Mouse (Mus musculus) midbrain, embryonic 13.5 days (tissue): Measurements from ENCODE around the gene Wbp2nl. TPM values are rescaled to one million over a fixed set of nuclear protein-coding genes. Genes with fewer than 3 reads are reported as not detected.

Experiments
- ATAC-seq: fragments of 200-750 bp; cut with Nextera tagmentation; 2 replicates; pipeline ENCODE4 v1.8.0; 2017; ENCODE audit warnings: mild to moderate bottlenecking, moderate TSS enrichment, moderate library complexity
- H3K27ac ChIP-seq: fragments of 300-500 bp; sonication (generic); 2 replicates; pipeline ENCODE4 v1.5.1; 2015; ENCODE audit warnings: inconsistent platforms, mild to moderate bottlenecking, moderate library complexity
- H3K27me3 ChIP-seq: fragments of 300-500 bp; sonication (generic); 2 replicates; pipeline ENCODE4 v1.6.1; 2015; ENCODE audit warnings: mild to moderate bottlenecking, inconsistent platforms
- H3K36me3 ChIP-seq: fragments of 300-500 bp; sonication (generic); 2 replicates; pipeline ENCODE4 v1.6.1; 2015; ENCODE audit warnings: mild to moderate bottlenecking, inconsistent platforms
- H3K4me1 ChIP-seq: fragments of 300-500 bp; sonication (generic); replicated peaks from 2 replicates; pipeline ENCODE4 v1.6.1; 2015; ENCODE audit warnings: inconsistent platforms
- H3K4me2 ChIP-seq: fragments of 300-500 bp; sonication (generic); replicated peaks from 2 replicates; pipeline ENCODE4 v1.6.1; 2015; ENCODE audit warnings: moderate library complexity, mild to moderate bottlenecking, inconsistent platforms
- H3K4me3 ChIP-seq: fragments of 300-500 bp; sonication (generic); replicated peaks from 2 replicates; pipeline ENCODE4 v1.5.1; 2015; ENCODE audit warnings: mild to moderate bottlenecking, inconsistent platforms
- H3K9ac ChIP-seq: fragments of 300-500 bp; sonication (generic); replicated peaks from 2 replicates; pipeline ENCODE4 v1.6.1; 2015; ENCODE audit warnings: mild to moderate bottlenecking, inconsistent platforms
- H3K9me3 ChIP-seq: fragments of 300-500 bp; sonication (generic); 2 replicates; pipeline ENCODE4 v1.6.1; 2016; ENCODE audit warnings: mild to moderate bottlenecking, inconsistent platforms
- WGBS: fragments of 180-500 bp; shearing (Covaris S2); methylation state at CpG from one replicate; pipeline ENCODE4 v1.1.7; 2015; 5-methylcytosine and 5-hydroxymethylcytosine counted together
- polyA plus RNA-seq: library from polyadenylated mRNA; unstranded; fragments of >200 nt; fragmentation: Nextera tagmentation; extraction: Ambion mirVana; gene quantifications from 2 replicates; pipeline ENCODE4 v1.2.1, GENCODE M21; 2015

Gene Wbp2nl
- polyA plus RNA-seq, 1 experiment from 2014 or later = not detected

GRCm38 (mm10) chr15:82274927-82275901 lies 23.5 kb upstream of the Wbp2nl start:
- Histone ChIP-seq H3K4me3 (peak overlapping the region; percentile 89), H3K27ac (peak overlapping the region; percentile 98), H3K9me3 (no peaks in the 10 kb centered on the region), H3K36me3 (peaks cover 27% of the 10 kb centered on the region), H3K27me3 (peaks cover 16% of the 10 kb centered on the region), H3K4me1 (peaks cover 61% of the 10 kb centered on the region), H3K9ac (peak overlapping the region; percentile 96), H3K4me2 (peak overlapping the region; percentile 98)
- ATAC-seq = peak; percentile 77
- under 1% methylated on average over 68 of the region's 86 CpGs for WGBS

- peaks cover 44% of the 10 kb centered on the region for H3K4me1 ChIP-seq
- ATAC-seq = no peak
- H3K4me3 ChIP-seq = peak overlapping the region; percentile 89
- peaks cover 48% of the 10 kb centered on the region for H3K36me3 ChIP-seq
- peak overlapping the region; percentile 27; the same call in 1 of the 2 replicates for H3K27ac ChIP-seq
- WGBS = 82% methylated on average over 5 of the region's 5 CpGs
- peaks cover 11% of the 10 kb centered on the region for H3K27me3 ChIP-seq
- H3K9me3 ChIP-seq = no peaks in the 10 kb centered on the region
- H3K9ac ChIP-seq = peak overlapping the region; percentile 96
- H3K4me2 ChIP-seq = peak overlapping the region; percentile 98
Measured at GRCm38 (mm10) chr15:82277591-82277990, 21.2 kb upstream of the Wbp2nl start.

GRCm38 (mm10) chr15:82280638-82281037 lies 18.1 kb upstream of the Wbp2nl start:
- Histone ChIP-seq H3K9me3 (no peaks in the 10 kb centered on the region), H3K4me3 (no peak overlapping the region), H3K9ac (no peak overlapping the region), H3K4me2 (no peak overlapping the region), H3K4me1 (peaks cover 31% of the 10 kb centered on the region), H3K27ac (no peak overlapping the region), H3K27me3 (no peaks in the 10 kb centered on the region), H3K36me3 (peaks cover 78% of the 10 kb centered on the region)
- 86% methylated on average over 4 of the region's 4 CpGs for WGBS
- ATAC-seq = no peak

- 74% methylated on average over 12 of the region's 12 CpGs for WGBS
- no peak for ATAC-seq
- Histone ChIP-seq H3K9me3 (no peaks in the 10 kb centered on the region), H3K4me1 (no peaks in the 10 kb centered on the region), H3K4me2 (no peak overlapping the region), H3K9ac (no peak overlapping the region), H3K4me3 (no peak overlapping the region), H3K27me3 (no peaks in the 10 kb centered on the region), H3K27ac (no peak overlapping the region), H3K36me3 (peaks cover 97% of the 10 kb centered on the region)
Measured at GRCm38 (mm10) chr15:82286157-82286556, 12.6 kb upstream of the Wbp2nl start.

- WGBS = 94% methylated on average over 7 of the region's 7 CpGs
- Histone ChIP-seq H3K27ac (no peak overlapping the region), H3K9me3 (no peaks in the 10 kb centered on the region), H3K27me3 (no peaks in the 10 kb centered on the region), H3K36me3 (peaks cover 76% of the 10 kb centered on the region), H3K4me3 (no peak overlapping the region), H3K4me1 (peaks cover 24% of the 10 kb centered on the region), H3K4me2 (no peak overlapping the region), H3K9ac (no peak overlapping the region)
- no peak for ATAC-seq
Measured at GRCm38 (mm10) chr15:82290252-82290651, 8.5 kb upstream of the Wbp2nl start.

- ATAC-seq = no peak
- Histone ChIP-seq H3K9me3 (no peaks in the 10 kb centered on the region), H3K4me1 (peaks cover 24% of the 10 kb centered on the region), H3K9ac (no peak overlapping the region), H3K4me2 (peak overlapping the region; percentile 17; the same call in 1 of the 2 replicates), H3K27me3 (no peaks in the 10 kb centered on the region), H3K27ac (peak overlapping the region; percentile 55), H3K4me3 (no peak overlapping the region), H3K36me3 (peaks cover 50% of the 10 kb centered on the region)
- whole genome bisulfite sequencing = 12% methylated on average over 5 of the region's 5 CpGs
Measured at GRCm38 (mm10) chr15:82292851-82293250, 5.9 kb upstream of the Wbp2nl start.

GRCm38 (mm10) chr15:82293271-82293711 lies 5.5 kb upstream of the Wbp2nl start:
- H3K4me2 ChIP-seq = peak overlapping the region; percentile 17; the same call in 1 of the 2 replicates
- ATAC-seq = peak; percentile 87
- peaks cover 46% of the 10 kb centered on the region for H3K36me3 ChIP-seq
- H3K27ac ChIP-seq = peak overlapping the region; percentile 55
- no peaks in the 10 kb centered on the region for H3K9me3 ChIP-seq
- WGBS = 2% methylated on average over 7 of the region's 7 CpGs
- H3K9ac ChIP-seq = no peak overlapping the region
- H3K27me3 ChIP-seq = no peaks in the 10 kb centered on the region
- H3K4me3 ChIP-seq = no peak overlapping the region
- peaks cover 24% of the 10 kb centered on the region for H3K4me1 ChIP-seq

GRCm38 (mm10) chr15:82294059-82294458 lies 4.7 kb upstream of the Wbp2nl start:
- H3K4me3 ChIP-seq = no peak overlapping the region
- WGBS = 45% methylated on average over 8 of the region's 8 CpGs
- peak overlapping the region; percentile 55; the same call in 1 of the 2 replicates for H3K27ac ChIP-seq
- peaks cover 24% of the 10 kb centered on the region for H3K4me1 ChIP-seq
- no peaks in the 10 kb centered on the region for H3K27me3 ChIP-seq
- no peak overlapping the region for H3K9ac ChIP-seq
- no peak overlapping the region for H3K4me2 ChIP-seq
- H3K36me3 ChIP-seq = peaks cover 38% of the 10 kb centered on the region
- peak; percentile 28 for ATAC-seq
- H3K9me3 ChIP-seq = no peaks in the 10 kb centered on the region

GRCm38 (mm10) chr15:82307107-82307506 lies 8.4 kb downstream of the Wbp2nl start:
- no peak for ATAC-seq
- no peak overlapping the region for H3K9ac ChIP-seq
- no peak overlapping the region for H3K4me2 ChIP-seq
- H3K4me3 ChIP-seq = no peak overlapping the region
- H3K9me3 ChIP-seq = no peaks in the 10 kb centered on the region
- no peak overlapping the region for H3K27ac ChIP-seq
- H3K4me1 ChIP-seq = no peaks in the 10 kb centered on the region
- 76% methylated on average over 3 of the region's 3 CpGs for WGBS
- H3K36me3 ChIP-seq = no peaks in the 10 kb centered on the region
- no peaks in the 10 kb centered on the region for H3K27me3 ChIP-seq

GRCm38 (mm10) chr15:82308416-82308815 lies 9.7 kb downstream of the Wbp2nl start:
- H3K4me1 ChIP-seq = no peaks in the 10 kb centered on the region
- 79% methylated on average over 3 of the region's 3 CpGs for WGBS
- H3K27ac ChIP-seq = no peak overlapping the region
- H3K9me3 ChIP-seq = no peaks in the 10 kb centered on the region
- no peak overlapping the region for H3K9ac ChIP-seq
- H3K4me2 ChIP-seq = no peak overlapping the region
- H3K27me3 ChIP-seq = no peaks in the 10 kb centered on the region
- H3K4me3 ChIP-seq = no peak overlapping the region
- no peaks in the 10 kb centered on the region for H3K36me3 ChIP-seq
- no peak for ATAC-seq

- Histone ChIP-seq H3K4me2 (no peak overlapping the region), H3K9ac (no peak overlapping the region), H3K27ac (no peak overlapping the region), H3K9me3 (no peaks in the 10 kb centered on the region), H3K36me3 (no peaks in the 10 kb centered on the region), H3K4me3 (no peak overlapping the region), H3K27me3 (no peaks in the 10 kb centered on the region), H3K4me1 (no peaks in the 10 kb centered on the region)
- 90% methylated on average over 6 of the region's 6 CpGs for WGBS
- ATAC-seq = no peak
Measured at GRCm38 (mm10) chr15:82317839-82318238, 19.1 kb downstream of the Wbp2nl start.

- H3K27ac ChIP-seq = no peak overlapping the region
- 91% methylated on average over 1 of the region's 1 CpGs for WGBS
- no peaks in the 10 kb centered on the region for H3K27me3 ChIP-seq
- H3K4me1 ChIP-seq = no peaks in the 10 kb centered on the region
- no peaks in the 10 kb centered on the region for H3K36me3 ChIP-seq
- H3K9ac ChIP-seq = no peak overlapping the region
- no peak overlapping the region for H3K4me2 ChIP-seq
- ATAC-seq = no peak
- no peaks in the 10 kb centered on the region for H3K9me3 ChIP-seq
- no peak overlapping the region for H3K4me3 ChIP-seq
Measured at GRCm38 (mm10) chr15:82319613-82320012, 20.9 kb downstream of the Wbp2nl start.
